Mouse (Mus musculus) lung, postnatal 10 days (tissue): ENCODE data around the gene Tbc1d15.
"Not testable (repeated sequence)": the region's sequence is repeated elsewhere in the genome, so short reads cannot be mapped to it uniquely, and the experiment has no call there.

ENCODE experiments used
- DNase-seq: peaks from one replicate; pipeline ENCODE4 v3.0.0; 2021

Tbc1d15 gene

GRCm38 (mm10) chr10:115241082-115241595 is 10.1 kb downstream of the Tbc1d15 start:
- DNase-seq, result peak; percentile 14

GRCm38 (mm10) chr10:115237931-115238330 is 13.3 kb downstream of the Tbc1d15 start:
- no peak for DNase-seq

- no peak for DNase-seq
Observed at GRCm38 (mm10) chr10:115236733-115237132, 14.5 kb downstream of the Tbc1d15 start.

GRCm38 (mm10) chr10:115235501-115235900 is 15.8 kb downstream of the Tbc1d15 start:
- DNase-seq, result no peak

- no peak for DNase-seq
Observed at GRCm38 (mm10) chr10:115233798-115234197, 17.5 kb downstream of the Tbc1d15 start.

- DNase-seq, result no peak
Observed at GRCm38 (mm10) chr10:115232513-115232912, 18.8 kb downstream of the Tbc1d15 start.

GRCm38 (mm10) chr10:115229023-115229422 is 22.2 kb downstream of the Tbc1d15 start:
- no peak for DNase-seq

GRCm38 (mm10) chr10:115226586-115226985 is 24.7 kb downstream of the Tbc1d15 start:
- no peak for DNase-seq

GRCm38 (mm10) chr10:115223845-115224244 is 27.4 kb downstream of the Tbc1d15 start:
- DNase-seq, result no peak

GRCm38 (mm10) chr10:115212916-115213580 is 38.2 kb downstream of the Tbc1d15 start:
- DNase-seq, result no peak

GRCm38 (mm10) chr10:115205825-115206224 is 45.4 kb downstream of the Tbc1d15 start:
- DNase-seq, result no peak

- DNase-seq, result no peak
Observed at GRCm38 (mm10) chr10:115205284-115205683, 46.0 kb downstream of the Tbc1d15 start.

GRCm38 (mm10) chr10:115191214-115191613 is 60.1 kb downstream of the Tbc1d15 start:
- DNase-seq, result no peak

GRCm38 (mm10) chr10:115187390-115187789 is 63.9 kb downstream of the Tbc1d15 start:
- no peak for DNase-seq

GRCm38 (mm10) chr10:115184697-115185096 is 66.6 kb downstream of the Tbc1d15 start, which contains the start of gene Tph2:
TSS of gene Tph2 (minus strand) at chr10:115185022.
- peak; percentile 87 for DNase-seq

- no peak for DNase-seq
Observed at GRCm38 (mm10) chr10:115181034-115181433, 70.2 kb downstream of the Tbc1d15 start.

- not testable (repeated sequence) for DNase-seq
Observed at GRCm38 (mm10) chr10:115178019-115178418, 73.2 kb downstream of the Tbc1d15 start.

- peak; percentile 7 for DNase-seq
Observed at GRCm38 (mm10) chr10:115175591-115175991, 75.7 kb downstream of the Tbc1d15 start.

- DNase-seq, result no peak
Observed at GRCm38 (mm10) chr10:115173336-115173735, 77.9 kb downstream of the Tbc1d15 start.

GRCm38 (mm10) chr10:115171351-115171818 is 79.9 kb downstream of the Tbc1d15 start:
- DNase-seq, result peak; percentile 10

- DNase-seq, result no peak
Observed at GRCm38 (mm10) chr10:115170496-115171350, 80.5 kb downstream of the Tbc1d15 start.

- DNase-seq, result no peak
Observed at GRCm38 (mm10) chr10:115169410-115169809, 81.9 kb downstream of the Tbc1d15 start.

GRCm38 (mm10) chr10:115160289-115160688 is 91.0 kb downstream of the Tbc1d15 start:
- DNase-seq, result no peak
